Mouse (Mus musculus): ENCODE measurements around the gene Cacna1d. TPM values are rescaled to one million over a fixed set of nuclear protein-coding genes. Genes with fewer than 3 reads are reported as not detected.

Gene Cacna1d
- polyA plus RNA-seq, 1 experiment from 2014 or later: 10.5 TPM

GRCm38 (mm10) chr14:30184445-30185152, 306.7 kb downstream of the Cacna1d start:
- no peak overlapping the region for H3K27ac ChIP-seq (ENCODE audit: low read depth)
- H3K27me3 ChIP-seq (ENCODE audit: insufficient read depth, low read length): no peaks in the 10 kb centered on the region
- no peak overlapping the region for H3K4me3 ChIP-seq (ENCODE audit: low read depth, low read length)
- H3K9me3 ChIP-seq (ENCODE audit: low read depth, low read length): no peaks in the 10 kb centered on the region
- H3K4me1 ChIP-seq (ENCODE audit: insufficient read depth): no peaks in the 10 kb centered on the region
- DNase-seq: peak; percentile 50
- H3K4me2 ChIP-seq: no peak overlapping the region
- 58% methylated on average over 13 of the region's 13 CpGs for WGBS
- H3K9ac ChIP-seq: no peak overlapping the region
- no peak for TF ChIP-seq CTCF (IDR thresholded peaks at IDR 0.05; ENCODE audit: low read depth)
- H3K36me3 ChIP-seq (ENCODE audit: insufficient read depth): no peaks in the 10 kb centered on the region
- ATAC-seq (ENCODE audit: insufficient read depth): 0 out of 2 replicates have a peak, but pooled peaks have one; percentile 14

GRCm38 (mm10) chr14:30184013-30184412, 307.2 kb downstream of the Cacna1d start:
- H3K4me3 ChIP-seq (ENCODE audit: low read depth, low read length): no peak overlapping the region
- no peak for ATAC-seq (ENCODE audit: insufficient read depth)
- 70% methylated on average over 5 of the region's 5 CpGs for WGBS
- H3K9me3 ChIP-seq (ENCODE audit: low read depth, low read length): no peaks in the 10 kb centered on the region
- H3K4me2 ChIP-seq: no peak overlapping the region
- H3K27me3 ChIP-seq (ENCODE audit: insufficient read depth, low read length): no peaks in the 10 kb centered on the region
- no peaks in the 10 kb centered on the region for H3K4me1 ChIP-seq (ENCODE audit: insufficient read depth)
- H3K36me3 ChIP-seq (ENCODE audit: insufficient read depth): no peaks in the 10 kb centered on the region
- no peak for DNase-seq
- TF ChIP-seq CTCF (IDR thresholded peaks at IDR 0.05; ENCODE audit: low read depth): no peak
- H3K9ac ChIP-seq: no peak overlapping the region
- H3K27ac ChIP-seq (ENCODE audit: low read depth): no peak overlapping the region

- no peak overlapping the region for H3K9ac ChIP-seq
- WGBS: 80% methylated on average over 18 of the region's 18 CpGs
- H3K4me3 ChIP-seq (ENCODE audit: low read depth, low read length): no peak overlapping the region
- H3K4me1 ChIP-seq (ENCODE audit: insufficient read depth): no peaks in the 10 kb centered on the region
- H3K36me3 ChIP-seq (ENCODE audit: insufficient read depth): no peaks in the 10 kb centered on the region
- no peak for ATAC-seq (ENCODE audit: insufficient read depth)
- TF ChIP-seq CTCF (IDR thresholded peaks at IDR 0.05; ENCODE audit: low read depth): no peak
- H3K27me3 ChIP-seq (ENCODE audit: insufficient read depth, low read length): no peaks in the 10 kb centered on the region
- no peaks in the 10 kb centered on the region for H3K9me3 ChIP-seq (ENCODE audit: low read depth, low read length)
- DNase-seq: no peak
- no peak overlapping the region for H3K27ac ChIP-seq (ENCODE audit: low read depth)
- H3K4me2 ChIP-seq: no peak overlapping the region
These were observed 308.4 kb downstream of the Cacna1d start for GRCm38 (mm10) chr14:30182624-30183524.

- no peak for TF ChIP-seq CTCF (IDR thresholded peaks at IDR 0.05; ENCODE audit: low read depth)
- no peak overlapping the region for H3K4me2 ChIP-seq
- no peaks in the 10 kb centered on the region for H3K36me3 ChIP-seq (ENCODE audit: insufficient read depth)
- no peak overlapping the region for H3K27ac ChIP-seq (ENCODE audit: low read depth)
- H3K4me1 ChIP-seq (ENCODE audit: insufficient read depth): no peaks in the 10 kb centered on the region
- no peak overlapping the region for H3K9ac ChIP-seq
- ATAC-seq (ENCODE audit: insufficient read depth) (no peak; the same call in 1 of the 2 replicates), DNase-seq (no peak)
- H3K27me3 ChIP-seq (ENCODE audit: insufficient read depth, low read length): no peaks in the 10 kb centered on the region
- no peak overlapping the region for H3K4me3 ChIP-seq (ENCODE audit: low read depth, low read length)
- 72% methylated on average over 4 of the region's 4 CpGs for WGBS
- H3K9me3 ChIP-seq (ENCODE audit: low read depth, low read length): no peaks in the 10 kb centered on the region
These were observed 312.9 kb downstream of the Cacna1d start for GRCm38 (mm10) chr14:30178306-30178705.

GRCm38 (mm10) chr14:30177850-30178249, 313.4 kb downstream of the Cacna1d start:
- H3K27me3 ChIP-seq (ENCODE audit: insufficient read depth, low read length): no peaks in the 10 kb centered on the region
- 21% methylated on average over 5 of the region's 5 CpGs for WGBS
- peak; percentile 58; the same call in 1 of the 2 replicates for ATAC-seq (ENCODE audit: insufficient read depth)
- H3K36me3 ChIP-seq (ENCODE audit: insufficient read depth): no peaks in the 10 kb centered on the region
- no peak overlapping the region for H3K4me3 ChIP-seq (ENCODE audit: low read depth, low read length)
- no peaks in the 10 kb centered on the region for H3K4me1 ChIP-seq (ENCODE audit: insufficient read depth)
- TF ChIP-seq CTCF (IDR thresholded peaks at IDR 0.05; ENCODE audit: low read depth): no peak
- H3K9ac ChIP-seq: no peak overlapping the region
- H3K4me2 ChIP-seq: no peak overlapping the region
- H3K27ac ChIP-seq (ENCODE audit: low read depth): no peak overlapping the region
- DNase-seq: peak; percentile 85
- no peaks in the 10 kb centered on the region for H3K9me3 ChIP-seq (ENCODE audit: low read depth, low read length)

GRCm38 (mm10) chr14:30175362-30175761, 315.9 kb downstream of the Cacna1d start:
- Histone ChIP-seq H3K9ac (no peak overlapping the region), H3K36me3 (ENCODE audit: insufficient read depth) (no peaks in the 10 kb centered on the region), H3K27me3 (ENCODE audit: insufficient read depth, low read length) (no peaks in the 10 kb centered on the region), H3K9me3 (ENCODE audit: low read depth, low read length) (no peaks in the 10 kb centered on the region), H3K4me2 (no peak overlapping the region), H3K4me3 (ENCODE audit: low read depth, low read length) (no peak overlapping the region), H3K27ac (ENCODE audit: low read depth) (no peak overlapping the region), H3K4me1 (ENCODE audit: insufficient read depth) (no peaks in the 10 kb centered on the region)
- 65% methylated on average over 3 of the region's 3 CpGs for WGBS
- ATAC-seq (ENCODE audit: insufficient read depth) (no peak), DNase-seq (no peak)
- TF ChIP-seq CTCF (IDR thresholded peaks at IDR 0.05; ENCODE audit: low read depth): peak; percentile 10; the same call in 1 of the 2 replicates
